Mouse (Mus musculus): ENCODE data around the gene Ddx11. TPM values are rescaled to one million over a fixed set of nuclear protein-coding genes. Genes with fewer than 3 reads are reported as not detected.

The Ddx11 gene
- polyA plus RNA-seq, 2 experiments: 4.7 to 7.0 TPM

DNA sequence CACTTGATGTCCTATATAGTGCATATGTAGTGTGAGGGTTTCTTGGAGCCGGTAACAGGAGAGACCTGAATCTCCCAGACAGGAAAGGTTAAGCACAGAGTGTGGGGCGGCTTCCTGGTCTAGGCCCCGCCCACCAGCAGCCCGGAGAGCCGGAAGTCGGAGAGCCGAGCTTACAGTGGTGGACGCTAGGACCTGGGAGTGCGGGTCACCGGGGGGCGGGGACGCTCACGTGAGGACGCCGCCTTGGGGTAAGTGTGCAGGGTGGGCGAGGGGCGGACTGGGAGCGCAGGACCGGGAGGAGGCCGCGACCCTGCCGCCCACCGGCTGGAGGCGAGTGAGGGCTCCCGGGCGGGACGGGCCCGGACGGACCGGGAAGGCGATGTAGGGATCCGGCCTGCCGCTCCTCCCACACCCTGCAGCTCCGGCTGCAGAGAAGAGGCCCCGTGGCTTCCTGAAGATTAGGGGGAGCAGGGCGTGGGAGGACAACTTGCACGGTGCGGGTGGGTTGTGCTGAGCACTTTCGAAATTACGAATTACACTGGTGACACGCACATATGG is 11.8 kb upstream of the Ddx11 start, which contains the start of gene Washc1:
TSS of gene Washc1 (plus strand) at position 144 of the 558 bp plus-strand sequence.
- H3K4me3 ChIP-seq (ENCODE audit: insufficient read depth in 1 of 2, low read depth in 2 of 2, low read length in 2 of 2): peak within 1 kb of the TSS; percentile 68 to 91
- peaks cover 16 to 19% of the 10 kb centered on the region in 2 experiments for H3K4me1 ChIP-seq (replicated peaks; ENCODE audit: control insufficient read depth in 2 of 2, insufficient read depth in 2 of 2, low read length in 1 of 2)
- WGBS (ENCODE audit: insufficient replicate concordance): under 1% methylated on average over 37 of the region's 41 CpGs
- H3K36me3 ChIP-seq (replicated peaks; ENCODE audit: control insufficient read depth, insufficient read depth, low read depth): peaks cover 14% of the 10 kb centered on the region
- H3K27me3 ChIP-seq (ENCODE audit: control insufficient read depth, insufficient read depth, low read length): no peaks in the 10 kb centered on the region
- DNase-seq (ENCODE audit: low read depth in 3 of 3, low spot score in 3 of 3) (peak; percentile 83 to 85 (median 84)), ATAC-seq (ENCODE audit: insufficient read depth) (peak; percentile 99)
- H3K9me3 ChIP-seq (ENCODE audit: control insufficient read depth, low read length): no peaks in the 10 kb centered on the region
- H3K27ac ChIP-seq: peak within 1 kb of the TSS; percentile 10
- TF ChIP-seq EP300 (IDR thresholded peaks at IDR 0.05; ENCODE audit: low read depth) (no peak), CTCF (IDR thresholded peaks at IDR 0.05; ENCODE audit: low read depth) (peak; percentile 20; the same call in 1 of the 2 replicates)
- H3K4me2 ChIP-seq (ENCODE audit: low read depth): peak within 1 kb of the TSS; percentile 82
- H3K9ac ChIP-seq (replicated peaks): peak within 1 kb of the TSS; percentile 67

DNA sequence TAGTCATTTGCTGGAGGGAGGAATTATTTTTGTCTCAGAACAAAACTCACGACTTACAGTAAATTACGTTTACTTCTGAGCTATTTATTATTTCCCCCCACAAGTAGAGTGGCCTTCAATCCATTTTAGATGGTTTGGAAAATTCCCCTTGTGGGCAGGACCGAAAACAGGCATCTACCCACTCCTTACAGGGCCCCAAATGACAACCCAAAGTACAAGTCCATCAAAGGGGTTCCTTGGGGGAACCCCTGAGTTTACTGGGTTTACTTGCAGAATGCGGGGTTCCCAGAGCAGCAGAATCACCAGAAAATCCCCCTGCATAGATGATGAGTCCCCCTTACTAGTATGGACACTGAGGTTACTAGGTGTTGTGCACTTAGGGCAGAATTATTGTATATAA is 11.2 kb upstream of the Ddx11 start:
- DNase-seq (ENCODE audit: low read depth in 3 of 3, low spot score in 3 of 3) (no peak), ATAC-seq (ENCODE audit: insufficient read depth) (no peak)
- Histone ChIP-seq H3K4me1 (replicated peaks; ENCODE audit: control insufficient read depth in 2 of 2, insufficient read depth in 2 of 2, low read length in 1 of 2) (peaks cover 16 to 19% of the 10 kb centered on the region in 2 experiments), H3K4me3 (ENCODE audit: insufficient read depth in 1 of 2, low read depth in 2 of 2, low read length in 2 of 2) (peak overlapping the region; percentile 68 to 91), H3K9ac (replicated peaks) (peak overlapping the region; percentile 67), H3K27me3 (ENCODE audit: control insufficient read depth, insufficient read depth, low read length) (no peaks in the 10 kb centered on the region), H3K36me3 (replicated peaks; ENCODE audit: control insufficient read depth, insufficient read depth, low read depth) (peaks cover 21% of the 10 kb centered on the region), H3K9me3 (ENCODE audit: control insufficient read depth, low read length) (no peaks in the 10 kb centered on the region), H3K4me2 (ENCODE audit: low read depth) (peak overlapping the region; percentile 82), H3K27ac (peak overlapping the region; percentile 5)
- TF ChIP-seq EP300 (IDR thresholded peaks at IDR 0.05; ENCODE audit: low read depth) (no peak), CTCF (IDR thresholded peaks at IDR 0.05; ENCODE audit: low read depth) (no peak)
- 25% methylated on average over 4 of the region's 4 CpGs for WGBS (ENCODE audit: insufficient replicate concordance)

DNA sequence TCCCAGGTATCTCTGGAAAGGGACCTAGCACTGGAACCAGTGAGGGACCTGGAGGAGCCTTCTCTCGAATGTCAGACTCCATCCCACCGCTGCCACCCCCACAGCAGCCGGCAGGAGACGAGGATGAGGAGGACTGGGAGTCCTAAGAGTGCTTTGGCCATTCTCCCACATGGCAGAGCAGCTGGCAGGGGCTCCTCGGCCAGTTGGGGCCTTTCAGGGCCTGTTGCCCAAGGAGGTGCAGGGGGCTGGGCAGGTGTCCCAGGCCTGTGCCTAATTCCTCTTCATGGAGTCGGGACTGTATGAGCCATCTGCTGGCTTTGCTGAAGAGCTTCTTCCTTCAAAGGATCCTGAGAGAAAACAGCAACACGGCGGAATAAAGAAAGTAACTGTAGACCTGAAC is 4.3 kb upstream of the Ddx11 start:
- H3K4me3 ChIP-seq (ENCODE audit: insufficient read depth in 1 of 2, low read depth in 2 of 2, low read length in 2 of 2): no peak overlapping the region
- H3K27ac ChIP-seq: no peak overlapping the region
- no peak overlapping the region for H3K4me2 ChIP-seq (ENCODE audit: low read depth)
- H3K9ac ChIP-seq (replicated peaks): no peak overlapping the region
- peaks cover 0 to 4% of the 10 kb centered on the region in 2 experiments; a peak in 2 of 4 replicates for H3K4me1 ChIP-seq (replicated peaks; ENCODE audit: control insufficient read depth in 2 of 2, insufficient read depth in 2 of 2, low read length in 1 of 2)
- H3K9me3 ChIP-seq (ENCODE audit: control insufficient read depth, low read length): no peaks in the 10 kb centered on the region
- DNase-seq (ENCODE audit: low read depth in 3 of 3, low spot score in 3 of 3): no peak
- H3K27me3 ChIP-seq (ENCODE audit: control insufficient read depth, insufficient read depth, low read length): no peaks in the 10 kb centered on the region
- TF ChIP-seq CTCF (IDR thresholded peaks at IDR 0.05; ENCODE audit: low read depth) (no peak), EP300 (IDR thresholded peaks at IDR 0.05; ENCODE audit: low read depth) (no peak)
- ATAC-seq (ENCODE audit: insufficient read depth): no peak
- WGBS (ENCODE audit: insufficient replicate concordance): 82% methylated on average over 8 of the region's 8 CpGs
- peaks cover 32% of the 10 kb centered on the region for H3K36me3 ChIP-seq (replicated peaks; ENCODE audit: control insufficient read depth, insufficient read depth, low read depth)

DNA sequence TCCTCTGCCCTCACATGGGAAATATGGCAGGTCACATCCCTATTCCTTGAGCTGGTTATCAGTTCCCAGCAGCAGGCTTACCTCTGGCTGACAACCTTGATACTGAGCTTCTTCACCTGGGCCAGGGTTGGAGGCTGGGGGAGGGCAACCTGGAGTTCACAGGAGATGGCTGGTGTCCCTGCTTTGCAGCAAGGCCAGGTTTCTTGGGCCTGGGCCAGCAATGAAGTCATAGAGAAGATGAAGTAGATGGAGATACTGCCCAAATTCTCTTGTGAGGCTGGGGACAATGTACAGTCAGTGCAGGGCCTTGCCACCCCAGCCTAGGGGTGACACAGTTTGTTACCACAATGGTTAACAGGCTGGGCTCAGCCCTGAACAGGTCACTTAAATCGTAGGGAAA is 2.6 kb upstream of the Ddx11 start:
- no peak for DNase-seq (ENCODE audit: low read depth in 3 of 3, low spot score in 3 of 3)
- Histone ChIP-seq H3K9ac (replicated peaks) (no peak overlapping the region), H3K36me3 (replicated peaks; ENCODE audit: control insufficient read depth, insufficient read depth, low read depth) (peaks cover 24% of the 10 kb centered on the region), H3K4me3 (ENCODE audit: insufficient read depth in 1 of 2, low read depth in 2 of 2, low read length in 2 of 2) (no peak overlapping the region), H3K4me1 (replicated peaks; ENCODE audit: control insufficient read depth in 2 of 2, insufficient read depth in 2 of 2, low read length in 1 of 2) (peaks cover 5 to 18% of the 10 kb centered on the region in 2 experiments; a peak in 3 of 4 replicates), H3K27ac (no peak overlapping the region), H3K27me3 (ENCODE audit: control insufficient read depth, insufficient read depth, low read length) (no peaks in the 10 kb centered on the region), H3K9me3 (ENCODE audit: control insufficient read depth, low read length) (no peaks in the 10 kb centered on the region), H3K4me2 (ENCODE audit: low read depth) (no peak overlapping the region)
- no peak for ATAC-seq (ENCODE audit: insufficient read depth)
- WGBS (ENCODE audit: insufficient replicate concordance): 58% methylated on average over 1 of the region's 1 CpGs
- no peak for TF ChIP-seq CTCF (IDR thresholded peaks at IDR 0.05; ENCODE audit: low read depth)
- no peak for TF ChIP-seq EP300 (IDR thresholded peaks at IDR 0.05; ENCODE audit: low read depth)

DNA sequence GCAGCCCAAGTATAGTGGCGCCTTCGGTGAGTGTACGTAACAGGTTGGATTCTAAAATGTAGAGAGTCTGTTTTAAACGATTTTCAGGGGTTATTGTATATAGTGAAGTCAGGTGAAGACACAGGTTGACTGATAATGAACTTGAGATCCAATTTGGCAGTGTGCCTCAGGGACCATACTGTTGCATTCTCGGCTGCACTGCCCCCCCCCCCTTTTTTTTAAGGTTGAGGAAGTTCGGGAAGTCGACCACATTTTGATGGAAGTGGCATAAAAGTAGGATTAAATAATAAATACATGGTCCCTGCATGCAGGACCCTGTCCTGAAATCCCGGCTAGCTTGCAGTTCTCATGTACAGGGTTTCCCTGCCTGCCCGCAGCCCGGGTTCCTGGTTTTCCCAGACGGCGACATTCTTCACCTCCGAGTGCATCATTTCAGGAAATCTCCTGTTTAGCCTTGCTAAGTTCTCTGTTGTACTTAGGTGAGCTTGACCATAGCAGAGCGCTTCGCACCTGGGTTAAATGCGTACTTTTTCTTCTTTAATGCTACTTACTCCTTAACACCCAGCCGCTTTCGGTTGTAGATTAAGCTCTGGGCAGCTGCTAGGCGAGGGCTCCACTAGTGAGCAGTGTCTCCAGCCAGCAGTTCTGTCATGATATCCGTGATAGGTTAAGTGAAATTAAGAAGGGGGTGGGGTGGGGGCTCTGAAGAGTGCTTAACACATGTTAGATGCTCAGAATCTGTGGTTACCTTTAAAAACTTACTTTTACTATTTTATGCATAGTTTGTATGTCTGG is 693 bp downstream of the Ddx11 start:
- 1% methylated on average over 20 of the region's 20 CpGs for WGBS (ENCODE audit: insufficient replicate concordance)
- ATAC-seq (ENCODE audit: insufficient read depth) (peak; percentile 14; the same call in 1 of the 2 replicates), DNase-seq (ENCODE audit: low read depth in 3 of 3, low spot score in 3 of 3) (no peak)
- peak overlapping the region; percentile 97 for H3K4me2 ChIP-seq (ENCODE audit: low read depth)
- H3K9ac ChIP-seq (replicated peaks): peak overlapping the region; percentile 89
- H3K27ac ChIP-seq: peak overlapping the region; percentile 77
- no peaks in the 10 kb centered on the region for H3K9me3 ChIP-seq (ENCODE audit: control insufficient read depth, low read length)
- H3K4me1 ChIP-seq (replicated peaks; ENCODE audit: control insufficient read depth in 2 of 2, insufficient read depth in 2 of 2, low read length in 1 of 2): peaks cover 5 to 18% of the 10 kb centered on the region in 2 experiments; a peak in 3 of 4 replicates
- peak overlapping the region; percentile 89 to 94 for H3K4me3 ChIP-seq (ENCODE audit: insufficient read depth in 1 of 2, low read depth in 2 of 2, low read length in 2 of 2)
- peaks cover 19% of the 10 kb centered on the region for H3K36me3 ChIP-seq (replicated peaks; ENCODE audit: control insufficient read depth, insufficient read depth, low read depth)
- TF ChIP-seq CTCF (IDR thresholded peaks at IDR 0.05; ENCODE audit: low read depth) (no peak), EP300 (IDR thresholded peaks at IDR 0.05; ENCODE audit: low read depth) (no peak)
- H3K27me3 ChIP-seq (ENCODE audit: control insufficient read depth, insufficient read depth, low read length): no peaks in the 10 kb centered on the region
